ENCODE assay signal across 8 mouse cellular contexts in the genomic region with DNA sequence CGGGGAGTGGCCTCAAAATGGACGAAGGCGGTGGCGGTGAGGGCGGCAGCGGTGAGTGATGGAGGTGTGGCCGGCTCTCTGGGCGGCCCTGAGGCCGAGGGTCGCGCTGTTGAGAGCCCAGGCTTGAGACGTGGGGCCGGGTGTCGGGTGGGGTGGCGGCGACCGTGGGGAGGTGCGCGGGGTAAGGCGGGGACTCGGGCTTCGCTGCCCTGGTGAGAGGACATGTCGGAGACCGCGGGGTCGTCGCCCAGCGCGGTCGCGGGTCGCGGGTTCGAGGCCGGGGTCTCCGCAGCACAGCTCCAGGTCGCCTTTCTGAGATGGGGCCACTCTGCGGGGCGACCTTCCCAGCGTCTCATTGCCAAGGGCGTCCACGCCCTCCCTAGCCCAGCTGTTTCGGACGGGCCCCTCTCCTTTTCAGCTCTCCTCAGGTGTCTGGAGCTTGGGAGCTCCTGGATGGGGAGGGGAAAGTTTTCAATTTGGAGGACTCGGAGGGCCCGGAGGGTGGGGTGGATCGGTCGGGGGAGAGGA. TPM values are rescaled to one million over a fixed set of nuclear protein-coding genes. Genes with fewer than 3 reads are reported as not detected.
DNase-seq lines count a peak whose midpoint lies in the region; ATAC-seq and TF ChIP-seq lines count a peak whose summit lies in the region.

No protein-coding gene starts in this region.

- peaks cover 0 to 40% of the 10 kb centered on the region in 2 experiments; a peak in 2 of 4 replicates for H3K36me3 ChIP-seq in MEL (ENCODE audit: control insufficient read depth in 1 of 2, insufficient read depth in 2 of 2, low read length in 2 of 2)
- H3K36me3 ChIP-seq in forebrain, embryonic 14.5 days (ENCODE audit: control insufficient read depth, insufficient read depth, low read length) = no peaks in the 10 kb centered on the region
- no peaks in the 10 kb centered on the region for H3K36me3 ChIP-seq in liver, adult 2 months (ENCODE audit: control insufficient read depth, insufficient read depth, low read length)
- no peaks in the 10 kb centered on the region for H3K36me3 ChIP-seq in stomach, embryonic 16.5 days (ENCODE audit: control insufficient read depth, insufficient read depth, low read length)

- ATAC-seq in forebrain, embryonic 14.5 days = peak; percentile 72
- ATAC-seq in stomach, embryonic 16.5 days (ENCODE audit: insufficient read depth, low FRiP score) = peak; percentile 70; the same call in 1 of the 2 replicates

- peak overlapping the region; percentile 96 for H3K9ac ChIP-seq in MEL (ENCODE audit: control insufficient read depth, low read depth, low read length, poor library complexity, severe bottlenecking)
- H3K9ac ChIP-seq in forebrain, embryonic 14.5 days (ENCODE audit: low read length) = peak overlapping the region; percentile 79
- peak overlapping the region; percentile 97 for H3K9ac ChIP-seq in liver, adult 2 months (ENCODE audit: low read depth, low read length)
- peak overlapping the region; percentile 93 for H3K9ac ChIP-seq in stomach, embryonic 16.5 days (ENCODE audit: low read length)

- H3K4me1 ChIP-seq in MEL (ENCODE audit: control insufficient read depth in 1 of 2, insufficient read depth in 2 of 2, low read length in 2 of 2) = peaks cover 20 to 29% of the 10 kb centered on the region in 2 experiments
- H3K4me1 ChIP-seq in forebrain, embryonic 14.5 days (ENCODE audit: control insufficient read depth, insufficient read depth, low read length) = peaks cover 7% of the 10 kb centered on the region; the same call in 1 of the 2 replicates
- H3K4me1 ChIP-seq in liver, adult 2 months (ENCODE audit: control insufficient read depth, insufficient read depth, low read length) = 0 out of 2 replicates have a peak, but pooled peaks cover 4% of the 10 kb centered on the region
- peaks cover 35% of the 10 kb centered on the region for H3K4me1 ChIP-seq in stomach, embryonic 16.5 days (ENCODE audit: control insufficient read depth, insufficient read depth, low read length)

- peak; percentile 47 for DNase-seq in kidney, adult 18-20 months
- no peak for DNase-seq in kidney, adult 11 months
- DNase-seq in MEL (ENCODE audit: low read depth, low spot score) = no peak
- DNase-seq in forebrain, embryonic 14.5 days (ENCODE audit: low spot score) = no peak
- no peak for DNase-seq in liver, adult 2 months (ENCODE audit: extremely low read depth, low read depth, low spot score)
- no peak for DNase-seq in Muller cell, postnatal 12 days (ENCODE audit: inconsistent ontology term)
- DNase-seq in thymus, postnatal 14 days = no peak

- no peaks in the 10 kb centered on the region for H3K27me3 ChIP-seq in MEL (ENCODE audit: control insufficient read depth in 1 of 2, insufficient read depth in 2 of 2, low read length in 2 of 2)
- no peaks in the 10 kb centered on the region for H3K27me3 ChIP-seq in forebrain, embryonic 14.5 days (replicated peaks; ENCODE audit: control insufficient read depth, insufficient read depth, low read length)
- H3K27me3 ChIP-seq in liver, adult 2 months (ENCODE audit: control insufficient read depth, insufficient read depth, low read length) = no peaks in the 10 kb centered on the region
- H3K27me3 ChIP-seq in stomach, embryonic 16.5 days (ENCODE audit: control insufficient read depth, insufficient read depth, low read length) = no peaks in the 10 kb centered on the region

- H3K4me3 ChIP-seq in MEL (ENCODE audit: control insufficient read depth in 1 of 2, insufficient read depth in 1 of 2, low read depth in 2 of 2, low read length in 2 of 2) = peak overlapping the region; percentile 92 to 95
- H3K4me3 ChIP-seq in forebrain, embryonic 14.5 days (ENCODE audit: low read depth, low read length) = peak overlapping the region; percentile 78
- H3K4me3 ChIP-seq in liver, adult 2 months (ENCODE audit: insufficient read depth, low read depth, low read length) = peak overlapping the region; percentile 96
- peak overlapping the region; percentile 77 for H3K4me3 ChIP-seq in stomach, embryonic 16.5 days (replicated peaks; ENCODE audit: low read length)

- H3K27ac ChIP-seq in MEL (ENCODE audit: control insufficient read depth, low read depth, low read length) = peak overlapping the region; percentile 67
- H3K27ac ChIP-seq in forebrain, embryonic 14.5 days (ENCODE audit: low read depth, low read length) = 0 out of 2 replicates have a peak overlapping the region, but pooled peaks have one; percentile 11
- peak overlapping the region; percentile 56; the same call in 1 of the 2 replicates for H3K27ac ChIP-seq in liver, adult 2 months (replicated peaks; ENCODE audit: insufficient read depth, low read depth, low read length)
- peak overlapping the region; percentile 83 for H3K27ac ChIP-seq in stomach, embryonic 16.5 days (ENCODE audit: low read length)

- WGBS in forebrain, embryonic 14.5 days = under 1% methylated on average over 47 of the region's 48 CpGs
- 2% methylated on average over 44 of the region's 48 CpGs for WGBS in liver, adult 2 months
- WGBS in stomach, embryonic 16.5 days = under 1% methylated on average over 47 of the region's 48 CpGs

- no peak for TF ChIP-seq EP300 in MEL (IDR thresholded peaks at IDR 0.05; ENCODE audit: low read depth in 1 of 2, low read length in 2 of 2)

- 0 out of 4 replicates have a peak, but pooled peaks of 1 of the 2 experiments have one; percentile 6 for TF ChIP-seq POLR2A in MEL (IDR thresholded peaks at IDR 0.05; ENCODE audit: control insufficient read depth in 1 of 2, insufficient read depth in 1 of 2, low read depth in 1 of 2, low read length in 2 of 2, poor library complexity in 1 of 2)
- no peak for TF ChIP-seq POLR2A in liver, adult 2 months (IDR thresholded peaks at IDR 0.05; ENCODE audit: extremely low read depth, insufficient read depth, low read length)

- no peaks in the 10 kb centered on the region for H3K9me3 ChIP-seq in MEL (replicated peaks; ENCODE audit: insufficient read depth, low read length)
- H3K9me3 ChIP-seq in forebrain, embryonic 14.5 days (replicated peaks; ENCODE audit: control insufficient read depth, low read length) = no peaks in the 10 kb centered on the region
- H3K9me3 ChIP-seq in stomach, embryonic 16.5 days (replicated peaks; ENCODE audit: control insufficient read depth, low read length) = no peaks in the 10 kb centered on the region

- no peak for TF ChIP-seq RAD21 in MEL (IDR thresholded peaks at IDR 0.05; ENCODE audit: low read depth, low read length)

- H3K79me2 ChIP-seq in MEL (ENCODE audit: control insufficient read depth, insufficient read depth, low read length, poor library complexity) = peaks cover 32% of the 10 kb centered on the region
- H3K79me2 ChIP-seq in liver, adult 2 months (ENCODE audit: control insufficient read depth, insufficient read depth, low read length) = peaks cover 6% of the 10 kb centered on the region

- peak overlapping the region; percentile 80 for H3K4me2 ChIP-seq in forebrain, embryonic 14.5 days (ENCODE audit: low read length)
- peak overlapping the region; percentile 64 for H3K4me2 ChIP-seq in stomach, embryonic 16.5 days (ENCODE audit: low read depth, low read length)

- no peak for TF ChIP-seq CTCF in MEL (IDR thresholded peaks at IDR 0.05 in 2 of 3, conservative IDR thresholded peaks at IDR 0.05 in 1 of 3; ENCODE audit: control insufficient read depth in 1 of 3, insufficient read depth in 1 of 3, low read depth in 2 of 3, low read length in 3 of 3, poor library complexity in 1 of 3, severe bottlenecking in 1 of 3)
- no peak for TF ChIP-seq CTCF in liver, adult 2 months (IDR thresholded peaks at IDR 0.05; ENCODE audit: low read depth, low read length)

TF ChIP-seq in MEL, 35 proteins besides CTCF, POLR2A, EP300 and RAD21:
- no peak for TF ChIP-seq MAFK (IDR thresholded peaks at IDR 0.05; ENCODE audit: borderline replicate concordance, low read depth, low read length)
- peak; percentile 63; the same call in 1 of the 2 replicates for TF ChIP-seq UBTF (IDR thresholded peaks at IDR 0.05; ENCODE audit: borderline replicate concordance, insufficient read depth, low read depth, low read length)

RNA-seq across cellular contexts. Expression of a gene that starts 0.4 kb away (rescaled TPM):
- 32.8 and 41.1 TPM in 2 replicates for total RNA-seq in MEL (2012; rRNA removed)
- polyA plus RNA-seq in MEL (2012; ENCODE audit: insufficient read depth in 1 of 2, insufficient read length in 2 of 2, low read depth in 1 of 2, low replicate concordance in 2 of 2, missing spikeins in 1 of 2) = 10 to 100 TPM in 1 of 2 experiments, not detected in 1; 44.9 TPM
- 26.1 and 34.1 TPM in 2 replicates for polyA plus RNA-seq in forebrain, embryonic 14.5 days (2014; fragmentation: Nextera tagmentation; extraction: Ambion mirVana)
- 4.4 and 5.5 TPM in 2 replicates for total RNA-seq in liver, adult 2 months (2014; rRNA removed)
- 2.1 and 2.9 TPM in 2 replicates for polyA plus RNA-seq in liver, adult 2 months (2012; rRNA removed)
- 61.8 and 74.0 TPM in 2 replicates for polyA plus RNA-seq in stomach, embryonic 16.5 days (2015; fragmentation: Nextera tagmentation; extraction: Ambion mirVana)

Comparison
In these comparisons a context has a peak if more than half of its experiments do, and no peak if none do; other contexts are left out.
1. H3K27ac ChIP-seq: peak in every context shown above with its lines; median percentile 83 in stomach, embryonic 16.5 days; 67 in MEL; 56 in liver, adult 2 months; 11 in forebrain, embryonic 14.5 days.